Mouse (Mus musculus): ENCODE data around the gene Mrc2.

GRCm38 (mm10) chr11:105369526-105370386 lies 77.3 kb downstream of the Mrc2 start:
- TF ChIP-seq CHD2 (IDR thresholded peaks at IDR 0.05; ENCODE audit: low read depth, low read length) = no peak
- TF ChIP-seq MAFK (IDR thresholded peaks at IDR 0.05; ENCODE audit: insufficient read depth, low read depth, low read length) = no peak

Data from ES-E14 (cell line).